Mouse (Mus musculus): ENCODE measurements at regions not wholly inside any gene's neighbourhood (a gene's known extent, or its start where the extent isn't known, plus 50 kb on each side); places are given as distances from the start of the nearest gene placed in this dataset.

- CTCF ChIA-PET, result no interaction called here
- POLR2A ChIA-PET, result interaction anchor here in 1 of 4 experiments (0.8 to 1.1 kb wide), 3 partner anchors 22 to 114 kb away, joined by 3 to 4 read pairs (median 3); no protein-coding TSS in a partner anchor
These were observed 114.7 kb upstream of the Tbl1xr1 start for GRCm38 (mm10) chr3:21961746-21962145.

- ChIA-PET POLR2A (interaction anchor here in 2 of 4 experiments (0.8 to 2.3 kb wide), 5 partner anchors 9 to 112 kb away, joined by 3 to 5 read pairs (median 4); no protein-coding TSS in a partner anchor), CTCF (no interaction called here)
These were observed 114.1 kb upstream of the Tbl1xr1 start for GRCm38 (mm10) chr3:21962360-21962782.

GRCm38 (mm10) chr3:21962921-21963732, 113.3 kb upstream of the Tbl1xr1 start:
- CTCF ChIA-PET, result interaction anchor here in 1 of 4 experiments (1.2 kb wide), 1 partner anchor 180 kb away, joined by 3 read pairs; no protein-coding TSS in a partner anchor
- POLR2A ChIA-PET, result interaction anchor here in 3 of 4 experiments (0.5 to 2.3 kb wide), 6 partner anchors 9 to 112 kb away, joined by 3 to 5 read pairs (median 4); no protein-coding TSS in a partner anchor

GRCm38 (mm10) chr3:21963733-21964351, 112.6 kb upstream of the Tbl1xr1 start:
- ChIA-PET POLR2A (interaction anchor here in 2 of 4 experiments (0.6 to 2.3 kb wide), 6 partner anchors 10 to 365 kb away, joined by 3 to 5 read pairs (median 4); no protein-coding TSS in a partner anchor), CTCF (interaction anchor here in 1 of 4 experiments (1.2 kb wide), 1 partner anchor 180 kb away, joined by 3 read pairs; no protein-coding TSS in a partner anchor)

GRCm38 (mm10) chr3:21964438-21964837, 112.0 kb upstream of the Tbl1xr1 start:
- CTCF ChIA-PET, result no interaction called here
- POLR2A ChIA-PET, result interaction anchor here in 2 of 4 experiments (0.6 to 2.3 kb wide), 4 partner anchors 29 to 365 kb away, joined by 3 to 5 read pairs (median 4); no protein-coding TSS in a partner anchor

GRCm38 (mm10) chr3:21965556-21965955, 110.9 kb upstream of the Tbl1xr1 start:
- CTCF ChIA-PET, result interaction anchor here in 1 of 4 experiments (1.2 kb wide), 1 partner anchor 341 kb away, joined by 3 read pairs; no protein-coding TSS in a partner anchor

GRCm38 (mm10) chr3:21971731-21972130, 104.7 kb upstream of the Tbl1xr1 start:
- ChIA-PET CTCF (no interaction called here), POLR2A (interaction anchor here in 1 of 4 experiments (1.4 kb wide), 1 partner anchor 12 kb away, joined by 3 read pairs; no protein-coding TSS in a partner anchor)

More at GRCm38 (mm10) chr3:21965556-21965955, 110.9 kb upstream of the Tbl1xr1 start:
- POLR2A ChIA-PET, result interaction anchor here in 2 of 4 experiments (0.8 to 1.0 kb wide), 2 partner anchors 9 to 109 kb away, joined by 3 to 12 read pairs; no protein-coding TSS in a partner anchor

GRCm38 (mm10) chr3:21973153-21973552, 103.3 kb upstream of the Tbl1xr1 start:
- POLR2A ChIA-PET, result interaction anchor here in 2 of 4 experiments (0.5 to 1.3 kb wide), 2 partner anchors 100 to 101 kb away, joined by 3 read pairs; no protein-coding TSS in a partner anchor
- CTCF ChIA-PET, result no interaction called here

- CTCF ChIA-PET, result no interaction called here
- POLR2A ChIA-PET, result interaction anchor here in 1 of 4 experiments (1.3 kb wide), 1 partner anchor 101 kb away, joined by 3 read pairs; no protein-coding TSS in a partner anchor
These were observed 102.8 kb upstream of the Tbl1xr1 start for GRCm38 (mm10) chr3:21973681-21974080.

GRCm38 (mm10) chr3:21974766-21975165, 101.7 kb upstream of the Tbl1xr1 start:
- POLR2A ChIA-PET, result interaction anchor here in 1 of 4 experiments (0.6 kb wide), 1 partner anchor 27 kb away, joined by 4 read pairs; no protein-coding TSS in a partner anchor

GRCm38 (mm10) chr3:21977775-21978174, 98.7 kb upstream of the Tbl1xr1 start:
- ChIA-PET POLR2A (interaction anchor here in 1 of 4 experiments (0.6 kb wide), 1 partner anchor 48 kb away, joined by 5 read pairs; no protein-coding TSS in a partner anchor), CTCF (no interaction called here)

More at GRCm38 (mm10) chr3:21974766-21975165, 101.7 kb upstream of the Tbl1xr1 start:
- CTCF ChIA-PET, result no interaction called here

GRCm38 (mm10) chr3:21982991-21983390, 93.5 kb upstream of the Tbl1xr1 start:
- ChIA-PET CTCF (interaction anchor here in 2 of 4 experiments (0.6 to 0.9 kb wide), 2 partner anchors 76 to 336 kb away, joined by 3 read pairs; no protein-coding TSS in a partner anchor), POLR2A (interaction anchor here in 3 of 4 experiments (0.7 to 2.2 kb wide), 3 partner anchors 11 to 269 kb away, joined by 3 to 8 read pairs (median 3); partner anchors contain the start of gene Tbl1xr1 (in 1 of the 3))

GRCm38 (mm10) chr3:21983993-21984725, 92.3 kb upstream of the Tbl1xr1 start:
- CTCF ChIA-PET, result no interaction called here
- POLR2A ChIA-PET, result interaction anchor here in 3 of 4 experiments (0.6 to 2.2 kb wide), 8 partner anchors 12 to 683 kb away, joined by 3 to 8 read pairs (median 3); partner anchors contain the start of gene Tbl1xr1 (in 1 of the 3)

- ChIA-PET POLR2A (interaction anchor here in 3 of 4 experiments (0.8 to 2.2 kb wide), 5 partner anchors 20 to 684 kb away, joined by 3 to 8 read pairs (median 3); partner anchors contain the start of gene Tbl1xr1 (in 1 of the 3)), CTCF (no interaction called here)
These were observed 91.6 kb upstream of the Tbl1xr1 start for GRCm38 (mm10) chr3:21984807-21985206.

- ChIA-PET CTCF (no interaction called here), POLR2A (interaction anchor here in 1 of 4 experiments (1.1 to 1.5 kb wide), 2 partner anchors 17 to 477 kb away, joined by 3 read pairs; no protein-coding TSS in a partner anchor)
These were observed 90.1 kb upstream of the Tbl1xr1 start for GRCm38 (mm10) chr3:21986164-21986892.

- ChIA-PET CTCF (no interaction called here), POLR2A (interaction anchor here in 1 of 4 experiments (1.5 kb wide), 1 partner anchor 17 kb away, joined by 3 read pairs; no protein-coding TSS in a partner anchor)
These were observed 89.6 kb upstream of the Tbl1xr1 start for GRCm38 (mm10) chr3:21986893-21987250.

- ChIA-PET POLR2A (no interaction called here), CTCF (no interaction called here)
These were observed 88.9 kb upstream of the Tbl1xr1 start for GRCm38 (mm10) chr3:21987455-21988009.
